Mouse (Mus musculus): ENCODE results near the gene Ylpm1. TPM values are rescaled to one million over a fixed set of nuclear protein-coding genes. Genes with fewer than 3 reads are reported as not detected.

Gene Ylpm1
- polyA plus RNA-seq, 1 experiment from 2014 or later: 9.2 TPM

DNA sequence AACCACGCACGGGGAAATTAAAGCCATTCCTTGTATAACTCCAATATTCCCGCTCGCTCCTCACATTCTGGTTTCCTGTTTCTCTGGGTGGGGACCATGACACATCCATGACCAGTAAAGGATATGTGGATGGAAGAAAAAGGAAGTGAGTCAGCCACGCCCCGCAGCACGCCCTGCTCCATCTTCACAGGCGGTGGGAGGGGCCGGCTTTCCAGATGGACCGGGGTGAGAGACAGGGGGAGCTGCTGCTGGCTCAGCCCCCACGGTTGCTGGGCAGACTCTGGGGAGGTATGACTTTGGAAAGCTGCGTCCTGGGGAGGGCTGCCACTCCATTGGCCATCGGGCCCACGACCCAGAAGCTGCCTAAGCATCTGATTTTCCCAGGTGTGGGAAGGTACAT lies 97.9 kb downstream of the Ylpm1 start:
- no peak for DNase-seq
- no peak overlapping the region for H3K4me3 ChIP-seq (replicated peaks)
- H3K4me2 ChIP-seq: no peak overlapping the region
- H3K9me3 ChIP-seq (replicated peaks): 0 out of 2 replicates have a peak, but pooled peaks cover 2% of the 10 kb centered on the region
- H3K9ac ChIP-seq: no peak overlapping the region
- peaks cover 8% of the 10 kb centered on the region for H3K36me3 ChIP-seq
- ATAC-seq (ENCODE audit: low read depth): no peak
- H3K27ac ChIP-seq: no peak overlapping the region
- H3K4me1 ChIP-seq (replicated peaks): peaks cover 35% of the 10 kb centered on the region
- WGBS (ENCODE audit: insufficient replicate concordance): 28% methylated on average over 14 of the region's 14 CpGs
- no peaks in the 10 kb centered on the region for H3K27me3 ChIP-seq

DNA sequence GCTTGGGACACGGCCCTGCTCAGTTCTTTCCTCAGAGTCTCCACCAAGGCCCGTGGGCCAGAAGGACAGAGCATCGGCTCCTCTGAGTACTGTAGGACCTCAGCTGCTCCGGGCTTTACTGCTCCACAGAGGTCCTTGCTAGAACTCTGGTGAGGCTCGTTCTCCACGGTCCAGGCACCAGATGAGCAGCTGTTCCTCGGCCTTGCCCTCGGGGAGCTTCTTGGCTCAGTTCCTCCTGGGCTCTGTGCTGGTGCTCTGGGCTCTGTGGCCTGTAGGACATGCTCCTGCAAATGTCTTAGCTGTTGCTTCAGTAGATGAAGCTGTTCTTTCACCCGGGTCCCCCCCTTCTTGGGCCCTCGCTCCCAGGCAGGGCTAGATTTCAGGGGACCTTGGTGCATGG lies 98.6 kb downstream of the Ylpm1 start:
- no peak overlapping the region for H3K9ac ChIP-seq
- DNase-seq (no peak), ATAC-seq (ENCODE audit: low read depth) (no peak)
- no peak overlapping the region for H3K4me2 ChIP-seq
- no peak overlapping the region for H3K27ac ChIP-seq
- H3K4me3 ChIP-seq (replicated peaks): no peak overlapping the region
- no peaks in the 10 kb centered on the region for H3K27me3 ChIP-seq
- H3K36me3 ChIP-seq: peaks cover 2% of the 10 kb centered on the region; the same call in 1 of the 2 replicates
- H3K9me3 ChIP-seq (replicated peaks): no peaks in the 10 kb centered on the region
- H3K4me1 ChIP-seq (replicated peaks): peaks cover 35% of the 10 kb centered on the region
- 89% methylated on average over 10 of the region's 10 CpGs for WGBS (ENCODE audit: insufficient replicate concordance)

- DNase-seq (no peak), ATAC-seq (ENCODE audit: low read depth) (no peak)
- H3K27ac ChIP-seq: no peak overlapping the region
- H3K9me3 ChIP-seq (replicated peaks): no peaks in the 10 kb centered on the region
- 81% methylated on average over 11 of the region's 11 CpGs for WGBS (ENCODE audit: insufficient replicate concordance)
- no peak overlapping the region for H3K9ac ChIP-seq
- H3K27me3 ChIP-seq: no peaks in the 10 kb centered on the region
- no peak overlapping the region for H3K4me3 ChIP-seq (replicated peaks)
- H3K4me1 ChIP-seq (replicated peaks): peaks cover 31% of the 10 kb centered on the region
- no peak overlapping the region for H3K4me2 ChIP-seq
- H3K36me3 ChIP-seq: no peaks in the 10 kb centered on the region
These were observed 99.0 kb downstream of the Ylpm1 start for GRCm38 (mm10) chr12:85095146-85095545.

- WGBS (ENCODE audit: insufficient replicate concordance): 78% methylated on average over 7 of the region's 7 CpGs
- Histone ChIP-seq H3K27ac (no peak overlapping the region), H3K4me1 (replicated peaks) (peaks cover 23% of the 10 kb centered on the region), H3K4me2 (no peak overlapping the region), H3K27me3 (no peaks in the 10 kb centered on the region), H3K4me3 (replicated peaks) (no peak overlapping the region), H3K9ac (no peak overlapping the region), H3K36me3 (no peaks in the 10 kb centered on the region), H3K9me3 (replicated peaks) (no peaks in the 10 kb centered on the region)
- ATAC-seq (ENCODE audit: low read depth): no peak
- DNase-seq: no peak
These were observed 99.7 kb downstream of the Ylpm1 start for GRCm38 (mm10) chr12:85095859-85096258.

GRCm38 (mm10) chr12:85101001-85101400 lies 104.9 kb downstream of the Ylpm1 start:
- DNase-seq (no peak), ATAC-seq (ENCODE audit: low read depth) (no peak)
- WGBS (ENCODE audit: insufficient replicate concordance): 84% methylated on average over 14 of the region's 14 CpGs
- no peak overlapping the region for H3K4me3 ChIP-seq (replicated peaks)
- peaks cover 12% of the 10 kb centered on the region; the same call in 1 of the 2 replicates for H3K4me1 ChIP-seq (replicated peaks)
- H3K9ac ChIP-seq: no peak overlapping the region
- no peaks in the 10 kb centered on the region for H3K27me3 ChIP-seq
- no peak overlapping the region for H3K4me2 ChIP-seq
- H3K9me3 ChIP-seq (replicated peaks): no peaks in the 10 kb centered on the region
- H3K36me3 ChIP-seq: no peaks in the 10 kb centered on the region
- no peak overlapping the region for H3K27ac ChIP-seq

DNA sequence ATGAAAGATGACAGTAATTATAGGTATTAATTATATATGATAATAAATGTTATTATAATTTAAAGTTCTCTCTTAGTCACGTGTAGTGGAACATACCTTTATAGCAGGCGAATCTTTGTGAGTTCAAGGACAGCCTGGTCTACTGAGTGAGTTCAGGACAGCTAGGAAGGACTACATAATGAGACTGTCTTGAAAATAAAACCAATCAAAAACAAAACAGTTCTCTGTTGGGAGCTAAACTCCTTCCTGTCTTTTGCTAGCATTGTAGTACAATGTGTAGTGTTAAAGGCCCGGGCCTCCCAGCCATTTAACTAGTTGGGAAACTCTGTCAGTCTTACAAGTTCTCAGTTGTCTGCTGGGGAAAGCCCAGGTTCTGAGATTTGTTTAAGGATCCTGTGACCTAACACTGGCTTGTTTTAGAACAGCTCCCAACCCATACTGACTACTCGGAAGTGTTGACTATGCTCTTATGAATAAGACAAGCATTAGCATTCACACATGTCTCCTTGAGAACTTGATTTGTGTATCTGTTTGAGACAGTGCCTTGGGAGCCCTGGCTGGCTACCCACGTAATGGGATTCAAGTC lies 105.5 kb downstream of the Ylpm1 start:
- 68% methylated on average over 5 of the region's 5 CpGs for WGBS (ENCODE audit: insufficient replicate concordance)
- no peak overlapping the region for H3K9ac ChIP-seq
- DNase-seq: no peak
- peaks cover 16% of the 10 kb centered on the region for H3K4me1 ChIP-seq (replicated peaks)
- H3K27ac ChIP-seq: no peak overlapping the region
- H3K9me3 ChIP-seq (replicated peaks): no peaks in the 10 kb centered on the region
- H3K36me3 ChIP-seq: no peaks in the 10 kb centered on the region
- H3K4me3 ChIP-seq (replicated peaks): no peak overlapping the region
- no peaks in the 10 kb centered on the region for H3K27me3 ChIP-seq
- H3K4me2 ChIP-seq: no peak overlapping the region
- ATAC-seq (ENCODE audit: low read depth): no peak

GRCm38 (mm10) chr12:85103096-85103495 lies 107.0 kb downstream of the Ylpm1 start:
- H3K36me3 ChIP-seq: no peaks in the 10 kb centered on the region
- no peaks in the 10 kb centered on the region for H3K27me3 ChIP-seq
- no peak overlapping the region for H3K9ac ChIP-seq
- no peak for DNase-seq
- H3K4me1 ChIP-seq (replicated peaks): peaks cover 13% of the 10 kb centered on the region
- no peak overlapping the region for H3K27ac ChIP-seq
- ATAC-seq (ENCODE audit: low read depth): no peak
- 71% methylated on average over 8 of the region's 8 CpGs for WGBS (ENCODE audit: insufficient replicate concordance)
- no peak overlapping the region for H3K4me2 ChIP-seq
- H3K4me3 ChIP-seq (replicated peaks): no peak overlapping the region
- H3K9me3 ChIP-seq (replicated peaks): no peaks in the 10 kb centered on the region

- Histone ChIP-seq H3K27ac (no peak overlapping the region), H3K4me1 (replicated peaks) (peaks cover 25% of the 10 kb centered on the region), H3K9ac (no peak overlapping the region), H3K4me3 (replicated peaks) (no peak overlapping the region), H3K4me2 (no peak overlapping the region), H3K36me3 (no peaks in the 10 kb centered on the region), H3K9me3 (replicated peaks) (no peaks in the 10 kb centered on the region), H3K27me3 (no peaks in the 10 kb centered on the region)
- DNase-seq (no peak), ATAC-seq (ENCODE audit: low read depth) (no peak)
- WGBS (ENCODE audit: insufficient replicate concordance): 77% methylated on average over 8 of the region's 8 CpGs
These were observed 108.7 kb downstream of the Ylpm1 start for GRCm38 (mm10) chr12:85104789-85105188.

DNA sequence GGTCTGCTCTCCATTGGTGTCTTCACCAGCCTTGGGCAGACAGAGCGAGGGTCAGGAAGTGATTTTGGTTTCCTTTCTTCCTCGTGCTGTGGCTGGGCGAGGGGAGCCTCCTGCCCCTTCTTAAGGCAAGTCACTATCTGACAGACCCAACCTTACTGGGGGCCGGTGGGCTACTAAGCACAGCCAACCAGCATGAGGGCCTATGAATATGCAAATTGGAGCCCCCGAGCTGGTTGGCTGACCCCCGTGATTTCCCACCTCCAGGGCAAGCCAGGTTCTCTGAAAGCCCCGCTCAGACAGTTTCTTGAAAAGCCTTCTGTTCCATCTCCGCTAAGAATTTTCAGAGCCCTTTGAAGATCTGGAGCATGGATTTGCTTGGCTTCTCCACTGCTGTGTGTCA lies 110.2 kb downstream of the Ylpm1 start:
- Histone ChIP-seq H3K9me3 (replicated peaks) (no peaks in the 10 kb centered on the region), H3K4me3 (replicated peaks) (no peak overlapping the region), H3K9ac (no peak overlapping the region), H3K4me2 (peak overlapping the region; percentile 34; the same call in 1 of the 2 replicates), H3K27ac (no peak overlapping the region), H3K36me3 (no peaks in the 10 kb centered on the region), H3K4me1 (replicated peaks) (peaks cover 28% of the 10 kb centered on the region), H3K27me3 (no peaks in the 10 kb centered on the region)
- WGBS (ENCODE audit: insufficient replicate concordance): 8% methylated on average over 8 of the region's 8 CpGs
- DNase-seq (no peak), ATAC-seq (ENCODE audit: low read depth) (no peak)

- H3K9ac ChIP-seq: no peak overlapping the region
- ATAC-seq (ENCODE audit: low read depth) (no peak), DNase-seq (no peak)
- H3K4me3 ChIP-seq (replicated peaks): no peak overlapping the region
- 0 out of 2 replicates have a peak, but pooled peaks cover 8% of the 10 kb centered on the region for H3K36me3 ChIP-seq
- peaks cover 45% of the 10 kb centered on the region for H3K4me1 ChIP-seq (replicated peaks)
- no peaks in the 10 kb centered on the region for H3K27me3 ChIP-seq
- no peak overlapping the region for H3K4me2 ChIP-seq
- no peaks in the 10 kb centered on the region for H3K9me3 ChIP-seq (replicated peaks)
- 54% methylated on average over 3 of the region's 3 CpGs for WGBS (ENCODE audit: insufficient replicate concordance)
- H3K27ac ChIP-seq: no peak overlapping the region; the same call in 1 of the 2 replicates
These were observed 112.5 kb downstream of the Ylpm1 start for GRCm38 (mm10) chr12:85108643-85109042.

DNA sequence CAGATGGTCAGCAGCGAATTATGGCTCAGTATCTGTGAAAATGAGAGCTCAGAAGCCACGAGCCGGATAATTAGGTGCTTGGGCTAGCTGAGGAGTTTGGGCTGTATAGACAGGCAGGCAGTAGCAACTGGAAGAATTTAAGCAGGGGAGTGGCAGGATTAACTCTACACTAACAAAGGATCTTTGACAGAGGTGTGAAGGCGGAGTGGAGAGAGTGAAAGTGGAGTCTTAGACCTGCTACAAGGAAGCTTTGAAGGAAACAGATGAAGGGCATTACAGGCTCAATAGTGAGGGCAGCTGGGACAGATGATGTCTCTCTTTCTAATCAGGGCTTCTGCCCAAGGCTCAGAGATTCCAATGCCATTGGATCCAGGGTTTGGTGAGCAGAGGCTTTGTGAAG lies 113.3 kb downstream of the Ylpm1 start:
- DNase-seq: no peak
- Histone ChIP-seq H3K4me3 (replicated peaks) (peak overlapping the region; percentile 99), H3K27ac (peak overlapping the region; percentile 91), H3K36me3 (0 out of 2 replicates have a peak, but pooled peaks cover 9% of the 10 kb centered on the region), H3K4me2 (peak overlapping the region; percentile 83), H3K9me3 (replicated peaks) (no peaks in the 10 kb centered on the region), H3K27me3 (no peaks in the 10 kb centered on the region), H3K9ac (peak overlapping the region; percentile 97), H3K4me1 (replicated peaks) (peaks cover 51% of the 10 kb centered on the region)
- ATAC-seq (ENCODE audit: low read depth): no peak
- 75% methylated on average over 4 of the region's 4 CpGs for WGBS (ENCODE audit: insufficient replicate concordance)

- H3K9ac ChIP-seq: peak overlapping the region; percentile 97
- peak overlapping the region; percentile 99 for H3K4me3 ChIP-seq (replicated peaks)
- H3K9me3 ChIP-seq (replicated peaks): no peaks in the 10 kb centered on the region
- peaks cover 57% of the 10 kb centered on the region for H3K4me1 ChIP-seq (replicated peaks)
- WGBS (ENCODE audit: insufficient replicate concordance): 12% methylated on average over 18 of the region's 18 CpGs
- H3K36me3 ChIP-seq: peaks cover 16% of the 10 kb centered on the region
- ATAC-seq (ENCODE audit: low read depth): peak; percentile 44
- H3K27ac ChIP-seq: peak overlapping the region; percentile 91
- DNase-seq: peak; percentile 28
- H3K27me3 ChIP-seq: no peaks in the 10 kb centered on the region
- H3K4me2 ChIP-seq: peak overlapping the region; percentile 83
These were observed 114.0 kb downstream of the Ylpm1 start for GRCm38 (mm10) chr12:85110011-85110697.
